Mouse (Mus musculus) MEL-GATA-1-ER (cell line): ENCODE measurements around the gene Bicra.
A peak's percentile ranks its signal among the peaks of the same experiment; 100 is the strongest.

Experiments used
- DNase-seq: peaks from one replicate; pipeline ENCODE4 v3.0.0-alpha.2; 2012; ENCODE audit warnings: low read depth; ENCODE audit errors: extremely low read depth

The Bicra gene

GRCm38 (mm10) chr7:16048675-16049575 lies 1.2 kb upstream of the Bicra start:
- peak; percentile 67 for DNase-seq

DNA sequence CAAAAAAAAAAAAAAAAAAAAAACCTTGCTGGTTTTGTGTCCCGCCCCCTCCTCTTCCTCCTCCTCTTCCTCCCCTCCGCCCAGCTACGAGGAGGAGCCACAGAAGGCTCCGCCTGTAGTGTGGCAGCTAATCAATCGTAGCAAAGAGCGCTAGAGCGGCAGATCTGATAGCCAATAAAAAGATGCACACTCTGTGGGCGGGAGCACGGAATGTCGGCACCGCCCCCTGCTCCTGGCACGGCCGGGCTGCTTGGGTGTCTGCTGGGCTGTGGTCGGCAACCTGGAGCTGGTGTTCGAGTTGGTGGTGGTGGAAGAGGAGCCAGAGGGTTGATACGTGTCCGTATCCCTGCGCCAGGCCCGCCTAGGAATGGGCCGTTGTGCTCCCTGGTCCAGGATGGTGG lies 443 bp upstream of the Bicra start:
- DNase-seq, result peak; percentile 88

DNA sequence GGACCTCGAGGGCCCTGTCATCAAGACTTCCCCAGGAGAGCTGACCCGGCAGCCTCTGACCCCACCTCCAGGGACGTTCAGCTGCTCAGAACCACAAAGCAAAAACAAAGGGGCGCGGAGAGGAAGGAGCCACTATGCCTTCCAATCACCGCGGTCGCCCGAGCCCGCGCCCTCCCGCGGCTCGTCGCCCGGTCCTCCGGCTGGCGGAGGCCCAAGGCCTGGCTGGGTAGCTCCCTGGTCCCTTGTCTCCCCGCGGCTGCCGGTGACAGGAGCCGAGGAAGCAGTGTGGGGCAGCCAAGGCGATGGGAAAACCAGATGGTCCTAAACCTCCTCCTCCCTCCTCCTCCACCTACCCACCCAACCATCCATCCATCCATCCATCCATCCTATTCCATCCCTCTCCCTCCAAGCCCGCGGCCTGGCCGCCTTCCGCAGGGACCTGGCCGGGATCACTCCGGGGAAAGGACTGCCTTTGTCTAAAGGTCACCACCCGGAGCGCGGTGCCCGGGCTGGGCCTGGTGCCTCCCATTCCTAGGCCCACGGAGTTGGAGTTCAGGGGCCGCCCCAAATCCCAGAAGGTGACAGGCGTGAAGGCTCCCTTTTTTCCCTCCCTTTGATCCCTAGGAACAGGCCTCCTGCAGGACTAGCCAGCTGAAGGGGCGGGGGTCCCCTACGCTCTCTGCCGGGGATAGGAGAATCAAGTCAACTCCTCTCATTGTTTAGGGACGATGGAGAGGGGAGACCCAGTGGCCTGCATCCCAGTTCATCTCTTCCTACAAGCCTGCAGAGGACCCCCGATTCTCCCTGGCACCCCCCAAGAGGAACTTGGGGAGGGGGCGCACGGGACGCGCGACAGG lies 1.0 kb downstream of the Bicra start:
- no peak for DNase-seq

GRCm38 (mm10) chr7:16046101-16046480 lies 1.6 kb downstream of the Bicra start:
- DNase-seq, result peak; percentile 87

DNA sequence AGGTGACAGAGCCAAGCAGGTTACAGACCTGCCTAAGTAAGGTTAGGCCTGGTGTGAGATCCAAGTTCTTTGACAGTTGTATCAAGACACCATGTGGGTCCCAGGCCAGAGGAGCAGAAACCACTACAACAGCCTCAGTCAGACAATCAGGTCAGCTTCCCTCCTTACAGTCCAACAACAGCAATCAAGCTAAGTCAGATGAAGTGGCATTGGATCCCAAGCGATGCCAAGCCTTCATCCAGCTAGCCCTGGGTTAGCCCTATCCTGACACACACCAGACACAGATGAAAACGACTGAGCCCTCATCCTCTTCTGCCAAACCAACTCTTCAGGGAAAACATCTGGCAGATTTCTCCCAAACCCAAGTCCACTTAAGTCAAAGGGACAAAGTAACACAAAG lies 2.2 kb downstream of the Bicra start:
- no peak for DNase-seq

- DNase-seq, result no peak
Observed at GRCm38 (mm10) chr7:16044531-16044930, 3.2 kb downstream of the Bicra start.

DNA sequence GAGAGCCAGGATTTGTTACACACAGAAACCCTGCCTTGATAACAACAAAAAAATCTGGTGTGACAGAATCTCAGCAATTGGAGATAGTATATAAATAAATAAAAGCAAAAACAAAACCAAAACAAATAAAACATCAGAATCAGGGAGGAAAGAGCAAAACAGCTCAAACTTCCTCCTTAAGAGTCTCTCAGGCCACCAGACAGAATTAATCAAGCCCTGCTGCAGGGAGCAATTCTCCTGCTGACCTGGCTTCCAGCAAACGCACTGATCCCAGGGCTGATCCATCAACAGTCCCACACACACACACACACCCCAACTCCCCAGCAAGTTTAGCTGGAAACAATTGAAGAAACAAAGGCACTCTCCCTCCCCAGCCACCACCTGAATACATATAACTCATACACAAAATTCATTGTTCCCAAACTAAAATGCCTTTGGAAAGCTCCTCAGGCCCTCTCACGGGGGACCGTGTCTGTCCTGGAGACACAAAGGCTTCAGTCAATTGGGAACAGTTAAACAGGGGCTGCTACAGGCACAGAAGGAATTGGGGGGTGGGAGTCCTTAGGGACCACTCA lies 3.8 kb downstream of the Bicra start:
- no peak for DNase-seq

DNA sequence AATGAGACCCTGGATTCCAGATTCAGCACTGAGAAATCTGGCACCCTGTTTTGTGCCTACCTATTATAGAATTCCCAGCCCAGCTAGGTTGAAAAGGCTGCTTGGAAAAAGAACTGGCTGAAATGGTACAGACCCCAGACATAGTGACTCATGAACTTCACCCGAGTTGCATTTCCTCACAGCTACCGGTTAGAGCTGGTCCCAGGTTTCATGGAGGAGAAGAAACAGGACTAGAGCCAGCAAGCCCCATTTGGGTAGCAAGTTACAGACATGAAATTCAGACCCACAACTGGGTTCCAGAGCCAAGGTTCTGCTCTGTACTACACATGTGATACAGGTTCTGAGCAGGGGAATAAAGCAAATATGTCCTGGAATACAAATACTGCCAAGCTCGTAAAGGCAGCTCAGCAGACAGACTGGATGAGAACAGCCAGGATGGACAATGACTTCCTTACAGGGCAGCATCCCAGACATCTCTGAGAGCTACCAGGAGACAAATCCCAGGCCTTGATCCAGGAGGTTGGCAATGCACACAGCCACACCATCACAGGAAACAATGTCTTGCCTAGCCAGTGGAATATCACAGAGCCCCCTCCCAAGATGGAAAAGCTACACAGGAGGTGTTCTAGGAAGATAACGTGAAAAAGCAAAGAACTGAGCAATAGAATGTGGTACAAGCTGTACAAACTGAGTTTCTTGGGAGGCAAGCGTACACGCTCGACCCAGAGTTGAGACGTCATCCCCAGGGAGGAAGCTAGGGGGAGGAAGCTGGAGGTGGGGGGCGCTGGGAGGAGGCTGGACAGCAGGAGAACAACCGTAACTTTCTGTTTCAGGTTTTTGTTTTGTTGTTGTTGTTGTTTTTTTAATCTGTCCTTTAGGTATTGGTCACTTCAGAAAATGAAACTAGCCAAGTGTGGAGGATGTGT lies 4.6 kb downstream of the Bicra start:
- no peak for DNase-seq

DNA sequence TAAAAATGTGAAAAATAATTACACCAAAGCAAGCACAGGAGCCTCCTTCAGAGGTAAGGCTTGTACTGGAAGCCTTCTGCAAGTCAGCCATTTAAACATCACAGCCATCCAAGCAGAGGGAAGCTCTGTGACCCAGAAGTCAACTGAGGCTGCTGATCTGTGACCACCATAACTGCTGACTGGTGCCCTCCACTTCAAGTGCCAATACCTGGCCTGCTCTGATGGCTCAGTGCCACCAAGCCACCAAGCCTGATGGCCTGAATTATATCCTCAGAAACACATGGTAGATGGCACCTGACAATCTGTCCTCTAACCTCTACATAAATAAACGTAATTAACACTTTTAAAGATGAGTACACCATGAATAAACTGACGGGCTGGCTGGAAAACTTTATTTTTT lies 6.5 kb downstream of the Bicra start:
- no peak for DNase-seq

GRCm38 (mm10) chr7:16039363-16039762 lies 8.4 kb downstream of the Bicra start:
- peak; percentile 70 for DNase-seq

DNA sequence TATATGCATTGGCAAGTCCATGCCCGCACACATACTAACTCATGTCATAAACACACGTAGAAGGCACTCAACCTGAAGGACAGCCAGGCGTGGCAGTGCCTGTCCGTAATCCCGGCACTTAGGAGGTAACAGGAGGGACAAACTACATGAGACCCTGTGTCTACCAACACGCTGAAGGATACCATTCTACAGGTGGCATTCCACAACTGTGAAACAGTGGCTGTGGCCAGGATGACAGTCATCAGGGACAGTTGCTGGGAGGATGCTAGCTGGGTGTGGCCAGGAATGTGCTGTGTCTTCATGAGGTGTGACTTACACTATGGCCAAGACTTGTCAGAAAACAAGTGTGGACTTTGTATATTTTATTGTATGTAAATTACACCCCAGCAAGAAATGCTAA lies 10.7 kb downstream of the Bicra start:
- no peak for DNase-seq

DNA sequence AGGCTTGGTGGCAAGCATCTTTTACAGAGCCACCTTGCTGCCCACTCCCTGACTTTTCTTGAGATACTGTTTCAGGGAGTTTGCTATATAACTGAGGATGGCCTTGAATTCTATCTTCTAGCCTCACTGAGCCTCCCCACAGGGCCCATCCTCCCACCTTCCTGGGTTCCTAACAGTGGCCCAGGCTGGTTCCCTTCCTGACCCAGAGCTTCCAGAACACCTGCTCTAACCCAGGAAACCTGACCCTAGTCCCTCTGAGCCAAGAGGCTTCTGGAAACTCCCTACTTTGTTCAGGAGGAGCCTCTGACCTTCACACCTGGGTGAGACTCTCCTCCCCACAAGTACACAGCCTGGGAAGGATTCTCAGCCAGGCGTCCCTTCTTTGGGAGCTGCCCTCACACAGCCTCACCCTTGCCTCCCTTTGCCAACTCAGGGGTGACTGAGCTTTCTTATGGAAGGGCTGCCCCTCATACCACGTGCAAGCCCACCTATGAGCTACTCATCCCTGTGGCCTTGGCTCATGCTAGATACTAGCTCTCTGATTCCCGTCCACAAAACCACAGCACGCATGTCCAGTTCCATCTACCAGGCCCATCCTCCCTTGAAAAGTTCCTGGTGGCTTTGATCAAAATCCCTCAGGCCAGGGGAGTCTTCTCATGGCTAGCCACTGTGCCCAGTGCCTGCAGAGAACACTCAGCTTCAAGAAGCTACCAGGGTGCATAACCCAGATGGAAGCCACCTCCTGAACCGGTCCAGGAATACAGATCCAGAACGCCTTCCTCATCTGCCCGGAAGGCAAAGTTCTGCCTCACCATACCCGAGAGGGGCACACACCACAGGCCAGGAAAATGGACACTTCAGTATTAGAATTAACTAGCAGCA lies 13.9 kb downstream of the Bicra start:
- DNase-seq, result no peak

DNA sequence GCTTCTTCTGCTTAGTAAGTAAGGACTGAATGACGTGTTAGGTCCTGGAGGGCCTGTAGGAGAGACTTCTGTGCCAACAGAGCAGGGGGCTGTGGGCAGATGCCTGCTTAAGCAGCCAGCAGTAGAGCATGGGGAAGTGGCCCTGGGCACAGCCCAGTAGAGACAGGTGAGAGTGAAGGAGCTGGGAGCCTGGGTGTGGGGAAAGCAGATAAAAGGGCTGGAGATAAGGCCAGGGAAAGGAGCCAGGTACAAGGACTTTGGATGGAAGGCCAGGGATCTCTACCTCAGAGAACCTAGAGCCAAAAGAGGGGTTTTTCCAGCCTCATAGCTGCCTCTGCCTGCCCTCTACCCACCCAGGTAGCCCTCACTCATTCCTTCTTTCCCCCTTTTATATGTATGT lies 14.7 kb downstream of the Bicra start:
- DNase-seq, result no peak

GRCm38 (mm10) chr7:16031072-16031471 lies 16.6 kb downstream of the Bicra start:
- DNase-seq, result no peak

DNA sequence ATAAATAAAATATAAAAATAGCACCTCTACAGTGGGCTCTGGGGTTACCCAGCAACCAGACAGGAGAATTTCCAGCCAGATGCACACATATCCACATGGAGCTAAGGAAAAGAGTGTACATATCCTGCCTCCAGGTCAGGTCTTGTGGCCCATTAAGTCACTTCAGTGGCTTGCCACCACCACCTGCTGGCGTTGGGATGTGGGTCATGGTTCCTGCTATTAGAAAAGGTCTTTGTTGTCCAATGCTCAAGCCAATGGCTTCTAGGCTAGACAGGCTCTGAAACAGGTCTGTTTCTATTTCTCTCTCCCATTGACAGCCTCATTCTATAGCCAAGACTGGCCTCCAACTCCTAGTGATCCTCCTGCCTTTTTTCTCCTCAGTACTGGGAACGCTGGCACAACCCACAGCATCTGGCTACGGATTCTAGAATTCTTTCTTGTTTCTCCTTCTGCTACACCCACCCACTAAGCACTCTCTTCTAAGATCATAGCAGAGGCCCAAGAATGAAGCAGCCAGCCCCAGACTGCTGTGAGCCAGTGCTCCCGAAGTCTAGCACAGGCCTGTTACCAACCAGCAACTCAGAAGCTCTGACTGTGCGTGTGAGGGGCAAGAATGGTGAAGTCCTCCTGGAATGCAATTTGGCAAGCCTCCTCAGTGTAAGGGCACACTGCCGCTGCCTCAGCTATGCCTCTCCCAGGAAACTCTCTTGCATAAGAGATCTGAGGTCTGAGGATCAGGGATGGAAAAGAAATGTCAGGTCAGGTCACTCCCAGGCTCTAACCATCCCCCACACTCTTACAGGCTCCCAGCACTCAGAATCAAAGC lies 19.4 kb downstream of the Bicra start:
- DNase-seq, result no peak

DNA sequence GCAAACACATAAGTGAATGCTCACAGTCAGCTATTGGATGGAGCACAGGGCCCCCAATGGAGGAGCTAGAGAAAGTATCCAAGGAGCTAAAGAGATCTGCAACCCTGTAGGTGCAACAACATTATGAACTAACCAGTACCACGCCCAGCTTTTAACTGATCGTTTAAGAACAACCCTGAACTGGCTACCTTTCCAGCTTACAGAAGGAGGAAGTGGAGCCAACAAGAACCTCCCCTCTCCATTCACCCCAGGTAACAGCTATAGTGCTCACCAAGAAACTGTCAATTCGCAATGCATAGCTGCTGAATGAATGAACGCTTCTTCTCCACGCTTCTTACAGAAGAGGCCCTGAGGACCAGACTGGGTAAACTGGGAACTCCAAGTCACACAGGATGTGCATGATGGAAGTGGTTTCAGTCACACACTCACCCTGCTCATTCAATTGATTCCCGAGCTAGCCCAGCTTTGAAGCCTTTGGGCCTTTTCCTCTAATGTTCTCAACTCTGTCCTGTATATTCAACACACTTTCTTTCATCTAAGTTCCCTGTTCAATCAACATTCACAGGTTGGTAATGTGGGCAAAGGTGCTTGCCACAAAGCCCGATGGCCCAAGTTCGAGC lies 23.0 kb downstream of the Bicra start:
- DNase-seq, result no peak

GRCm38 (mm10) chr7:16019256-16020094 lies 28.2 kb downstream of the Bicra start:
- DNase-seq, result no peak
